Mouse (Mus musculus): ENCODE measurements at regions not wholly inside any gene's neighbourhood (a gene's known extent, or its start where the extent isn't known, plus 50 kb on each side); places are given as distances from the start of the nearest gene placed in this dataset.

- Histone ChIP-seq H3K27ac (replicated peaks; ENCODE audit: low read depth, low read length) (no peak overlapping the region), H3K4me1 (ENCODE audit: control insufficient read depth, insufficient read depth, low read length) (no peaks in the 10 kb centered on the region), H3K4me3 (replicated peaks; ENCODE audit: low read depth, low read length) (no peak overlapping the region), H3K9ac (replicated peaks; ENCODE audit: low read length) (no peak overlapping the region), H3K9me3 (ENCODE audit: control insufficient read depth, low read length) (no peaks in the 10 kb centered on the region), H3K27me3 (ENCODE audit: control insufficient read depth, insufficient read depth, low read length) (no peaks in the 10 kb centered on the region), H3K4me2 (ENCODE audit: low read length) (no peak overlapping the region), H3K36me3 (ENCODE audit: control insufficient read depth, insufficient read depth, low read length) (no peaks in the 10 kb centered on the region)
- DNase-seq, result peak; percentile 3
- WGBS, result 46% methylated on average over 2 of the region's 2 CpGs
- no peak for ATAC-seq (ENCODE audit: low FRiP score, low TSS enrichment)
Observed at GRCm38 (mm10) chr1:14816568-14816967, 1276.6 kb downstream of the 4930444P10Rik start.
